Mouse (Mus musculus) embryonic fibroblast, embryonic 13.5 days (primary cell): ENCODE measurements around the gene Rbm18. TPM values are rescaled to one million over a fixed set of nuclear protein-coding genes. Genes with fewer than 3 reads are reported as not detected.
"Not testable (repeated sequence)": the region's sequence is repeated elsewhere in the genome, so short reads cannot be mapped to it uniquely, and the experiment has no call there.

ENCODE experiments used
- H3K27ac ChIP-seq: 2 replicates; pipeline ENCODE4 v1.5.1; 2012; ENCODE audit warnings: low read length, control low read depth, inconsistent platforms; ENCODE audit not compliant: insufficient read depth
- H3K4me1 ChIP-seq: 2 replicates; pipeline ENCODE4 v1.6.1; 2011; ENCODE audit warnings: low read length; ENCODE audit not compliant: control insufficient read depth, insufficient read depth
- H3K4me3 ChIP-seq: 2 replicates; pipeline ENCODE4 v1.5.1; 2011; ENCODE audit warnings: mild to moderate bottlenecking, control low read depth, low read length; ENCODE audit not compliant: insufficient read depth
- CTCF ChIP-seq: IDR thresholded peaks from 2 replicates; pipeline ENCODE4 v1.5.1; 2011; ENCODE audit warnings: mild to moderate bottlenecking, control low read depth, low read length, moderate library complexity, borderline replicate concordance; ENCODE audit not compliant: insufficient read depth
- POLR2A ChIP-seq: IDR thresholded peaks from 2 replicates; pipeline ENCODE4 v1.6.1; 2011; ENCODE audit warnings: low read depth, mild to moderate bottlenecking, control low read depth, low read length, moderate library complexity
- polyA plus RNA-seq: library from polyadenylated mRNA; stranded (reverse); fragments of >200 nt; gene quantifications from 2 replicates; pipeline ENCODE4 v1.2.4, GENCODE M21; 2011; ENCODE audit warnings: low read depth; ENCODE audit not compliant: missing spikeins, insufficient read length

Rbm18 gene
- polyA plus RNA-seq, 1 experiment: 54.1 TPM

GRCm38 (mm10) chr2:36159336-36159735 lies 22.8 kb upstream of the Rbm18 start:
- Histone ChIP-seq H3K4me1 (no peaks in the 10 kb centered on the region), H3K4me3 (no peak overlapping the region), H3K27ac (no peak overlapping the region)
- TF ChIP-seq POLR2A: no peak
- no peak for TF ChIP-seq CTCF

- Histone ChIP-seq H3K4me3 (no peak overlapping the region), H3K4me1 (no peaks in the 10 kb centered on the region), H3K27ac (no peak overlapping the region)
- no peak for TF ChIP-seq POLR2A
- TF ChIP-seq CTCF: no peak
Observed at GRCm38 (mm10) chr2:36157461-36157860, 20.9 kb upstream of the Rbm18 start.

GRCm38 (mm10) chr2:36152401-36152800 lies 15.8 kb upstream of the Rbm18 start:
- H3K27ac ChIP-seq, H3K4me3 ChIP-seq, H3K4me1 ChIP-seq: not testable (repeated sequence)

GRCm38 (mm10) chr2:36148876-36149365 lies 12.3 kb upstream of the Rbm18 start:
- H3K4me1 ChIP-seq: no peaks in the 10 kb centered on the region
- no peak overlapping the region for H3K4me3 ChIP-seq
- no peak overlapping the region for H3K27ac ChIP-seq
- TF ChIP-seq POLR2A: no peak
- TF ChIP-seq CTCF: no peak

GRCm38 (mm10) chr2:36139096-36139495 lies 2.5 kb upstream of the Rbm18 start:
- Histone ChIP-seq H3K4me3 (no peak overlapping the region), H3K27ac (peak overlapping the region; percentile 31), H3K4me1 (peaks cover 3% of the 10 kb centered on the region; the same call in 1 of the 2 replicates)
- TF ChIP-seq CTCF: no peak
- no peak for TF ChIP-seq POLR2A

- H3K27ac ChIP-seq: peak overlapping the region; percentile 85
- peak overlapping the region; percentile 60 for H3K4me3 ChIP-seq
- no peak for TF ChIP-seq POLR2A
- TF ChIP-seq CTCF: no peak
- peaks cover 3% of the 10 kb centered on the region; the same call in 1 of the 2 replicates for H3K4me1 ChIP-seq
Observed at GRCm38 (mm10) chr2:36135887-36136286, 686 bp downstream of the Rbm18 start.

GRCm38 (mm10) chr2:36129051-36129450 lies 7.5 kb downstream of the Rbm18 start:
- Histone ChIP-seq H3K4me3 (no peak overlapping the region), H3K27ac (no peak overlapping the region), H3K4me1 (no peaks in the 10 kb centered on the region)
- TF ChIP-seq POLR2A: no peak
- TF ChIP-seq CTCF: no peak

- Histone ChIP-seq H3K4me1 (no peaks in the 10 kb centered on the region), H3K27ac (no peak overlapping the region), H3K4me3 (no peak overlapping the region)
- TF ChIP-seq POLR2A (no peak), CTCF (no peak)
Observed at GRCm38 (mm10) chr2:36127973-36128372, 8.6 kb downstream of the Rbm18 start.

GRCm38 (mm10) chr2:36126795-36127429 lies 9.7 kb downstream of the Rbm18 start:
- H3K4me3 ChIP-seq: no peak overlapping the region
- no peaks in the 10 kb centered on the region for H3K4me1 ChIP-seq
- no peak for TF ChIP-seq POLR2A
- no peak for TF ChIP-seq CTCF
- H3K27ac ChIP-seq: no peak overlapping the region

GRCm38 (mm10) chr2:36112632-36113031 lies 23.9 kb downstream of the Rbm18 start:
- TF ChIP-seq POLR2A (no peak), CTCF (no peak)
- Histone ChIP-seq H3K4me3 (no peak overlapping the region), H3K27ac (no peak overlapping the region), H3K4me1 (no peaks in the 10 kb centered on the region)
